Mouse (Mus musculus) frontal cortex, postnatal 25 days (tissue): ENCODE results near the gene Lsm11.
"Not testable (repeated sequence)": the region's sequence is repeated elsewhere in the genome, so short reads cannot be mapped to it uniquely, and the experiment has no call there.

ENCODE experiments used
- DNase-seq, 2 experiments: peaks; one replicate each; pipeline ENCODE4 v3.0.0; 2022; ENCODE audit warnings: low spot score in 2 of 2

Gene Lsm11

DNA sequence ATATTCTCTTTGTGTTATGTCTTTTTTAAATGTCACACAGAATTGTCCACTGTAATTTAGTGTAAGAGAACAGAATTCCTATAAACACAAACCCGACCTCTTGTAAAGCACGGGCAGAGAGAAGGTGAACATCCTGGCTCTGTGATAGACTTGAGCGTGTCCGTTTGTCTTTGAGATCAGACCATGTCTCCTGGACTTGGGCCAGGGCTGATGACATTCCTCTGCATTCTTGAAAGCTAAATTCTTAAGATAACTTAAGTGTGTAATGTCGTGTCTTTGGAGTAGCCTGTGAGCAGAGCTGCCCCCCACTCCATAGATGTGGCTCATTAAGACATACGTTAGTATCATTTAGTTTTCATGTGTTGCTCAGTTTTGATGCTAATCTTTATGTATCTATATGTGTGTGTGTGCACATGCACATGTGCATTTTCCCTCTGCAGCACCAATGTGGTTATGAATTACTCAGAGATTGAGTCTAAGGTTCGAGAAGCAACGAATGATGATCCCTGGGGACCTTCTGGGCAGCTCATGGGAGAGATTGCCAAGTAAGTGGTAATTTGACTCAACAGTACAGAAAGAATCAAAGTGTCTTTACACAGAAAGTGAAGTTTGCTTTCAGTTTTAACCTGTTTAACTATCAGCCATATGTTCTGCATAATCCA is 61.3 kb downstream of the Lsm11 start:
- no peak for DNase-seq

DNA sequence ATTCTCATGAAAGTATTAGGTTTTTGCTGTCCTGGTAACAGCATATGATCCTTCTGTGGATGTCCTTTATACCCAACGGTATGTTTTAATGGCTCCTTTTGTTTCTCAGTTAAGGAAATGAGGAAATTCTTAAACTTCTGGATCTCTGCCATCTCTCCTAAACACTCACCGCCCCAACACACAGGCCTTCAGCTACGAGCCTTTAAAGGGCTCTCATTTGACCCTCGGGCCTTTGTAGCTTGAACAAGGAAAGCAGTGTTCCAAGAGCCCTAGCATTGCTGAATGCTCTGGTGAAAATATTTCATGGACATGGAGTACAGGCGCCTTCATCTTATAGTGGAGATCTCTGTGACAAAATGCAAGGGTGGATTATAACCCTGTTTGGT is 63.1 kb downstream of the Lsm11 start:
- DNase-seq: no peak

DNA sequence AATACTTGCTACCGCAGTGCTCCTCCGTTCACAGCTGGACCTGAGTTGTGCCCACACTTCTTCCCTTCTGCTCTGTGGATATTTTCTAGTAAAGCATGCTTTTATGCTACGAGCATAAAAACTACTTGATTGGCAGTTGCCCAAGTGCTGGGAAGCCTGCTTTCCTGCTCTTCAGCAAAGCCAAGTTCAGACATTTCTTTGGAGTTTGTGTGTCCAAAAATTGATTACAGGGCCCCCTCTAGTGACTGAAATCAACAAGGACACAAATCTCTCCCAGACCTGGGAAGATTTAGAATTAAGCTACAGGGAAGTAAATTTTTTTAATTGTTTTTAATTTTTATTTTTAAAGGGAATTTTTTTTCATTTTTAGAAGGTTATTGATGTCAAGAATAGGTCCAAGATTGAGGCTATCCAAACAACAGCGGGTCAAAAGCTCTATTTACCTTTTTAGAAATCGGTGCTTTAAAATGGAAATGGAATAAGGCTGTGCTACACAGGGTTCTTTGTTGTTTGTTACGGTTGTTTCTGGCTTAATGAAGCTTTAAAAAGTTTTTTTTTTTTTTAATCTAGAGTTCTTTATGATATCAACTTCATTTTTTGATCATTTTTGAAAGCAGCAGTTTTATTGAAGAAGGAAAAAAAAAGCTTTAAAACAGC is 63.6 kb downstream of the Lsm11 start:
- peak in 1 of 2 experiments; percentile 26 for DNase-seq

DNA sequence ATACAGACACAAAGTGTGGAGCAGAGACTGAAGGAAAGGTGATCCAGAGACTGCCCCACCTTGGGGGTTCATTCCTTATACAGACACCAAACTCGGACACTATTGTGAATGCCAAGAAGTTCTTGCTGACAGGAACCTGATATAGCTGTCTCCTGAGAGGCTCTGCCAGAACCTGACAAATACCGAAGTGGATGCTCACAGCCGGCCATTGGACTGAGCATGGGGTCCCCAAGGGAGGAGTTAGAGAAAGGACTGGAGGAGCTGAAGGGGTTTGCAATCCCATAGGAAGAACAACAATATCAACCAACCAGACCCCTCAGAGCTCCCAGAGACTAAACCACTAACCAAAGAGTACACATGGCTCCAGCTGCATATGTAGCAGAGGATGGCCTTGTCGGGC is 65.4 kb downstream of the Lsm11 start:
- not testable (repeated sequence) for DNase-seq
